13 mouse cellular contexts compared by ENCODE assay signal in genomic region chr3:68593073-68593867, GRCm38 (mm10).
DNase-seq lines count a peak whose midpoint lies in the region; ATAC-seq lines count a peak whose summit lies in the region.
"Had no signal": no experiment of that assay in that cellular context is flagged by ENCODE, and none has a peak within 500 bp of the region (broad histone marks: within the 10 kb centered on the region; RNA-seq: fewer than 3 reads in every experiment).

No protein-coding gene starts in this region.

- ATAC-seq in forebrain, embryonic 15.5 days (replicated peaks): no peak
- no peak for ATAC-seq in forebrain, embryonic 14.5 days

- H3K27me3 ChIP-seq in forebrain, embryonic 15.5 days: no peaks in the 10 kb centered on the region
- no peaks in the 10 kb centered on the region for H3K27me3 ChIP-seq in forebrain, embryonic 14.5 days (replicated peaks; ENCODE audit: control insufficient read depth, insufficient read depth, low read length)
- H3K27me3 ChIP-seq: limb, embryonic 12.5 days had no signal

- H3K9me3 ChIP-seq in forebrain, embryonic 15.5 days: no peaks in the 10 kb centered on the region
- no peaks in the 10 kb centered on the region; the same call in 1 of the 2 replicates for H3K9me3 ChIP-seq in forebrain, embryonic 14.5 days (replicated peaks; ENCODE audit: control insufficient read depth, low read length)
- H3K9me3 ChIP-seq: limb, embryonic 12.5 days had no signal

- peak overlapping the region; percentile 63 for H3K27ac ChIP-seq in forebrain, embryonic 15.5 days (replicated peaks)
- H3K27ac ChIP-seq in forebrain, embryonic 14.5 days (ENCODE audit: low read depth, low read length): no peak overlapping the region
- H3K27ac ChIP-seq: limb, embryonic 12.5 days had no signal

- DNase-seq in forebrain, embryonic 14.5 days (ENCODE audit: low spot score): no peak
- peak; percentile 68 for DNase-seq in layer of hippocampus, adult 9-11 months
- no peak for DNase-seq in layer of hippocampus, postnatal 14 days (ENCODE audit: low spot score in 2 of 2)
- peak; percentile 70 to 75 for DNase-seq in right cerebral cortex, adult 2 months (ENCODE audit: low spot score in 2 of 2)
- DNase-seq in right cerebral cortex, postnatal 14 days: no peak
- DNase-seq in telencephalon, adult 2 months (ENCODE audit: low read depth, low spot score): peak; percentile 79
- no peak for DNase-seq in yolk sac, embryonic 10.5 days (ENCODE audit: low spot score)
- DNase-seq: gastrocnemius, postnatal 10 days; heart, postnatal 10 days; kidney, postnatal 4 days had no signal

- no peak overlapping the region for H3K4me2 ChIP-seq in forebrain, embryonic 15.5 days (replicated peaks)
- H3K4me2 ChIP-seq in forebrain, embryonic 14.5 days (ENCODE audit: low read length): no peak overlapping the region
- H3K4me2 ChIP-seq: limb, embryonic 12.5 days had no signal

- WGBS in forebrain, embryonic 15.5 days: 58% methylated on average over 12 of the region's 12 CpGs
- 70% methylated on average over 12 of the region's 12 CpGs for WGBS in forebrain, embryonic 14.5 days

- no peak overlapping the region for H3K4me3 ChIP-seq in forebrain, embryonic 15.5 days
- H3K4me3 ChIP-seq in forebrain, embryonic 14.5 days (ENCODE audit: low read depth, low read length): no peak overlapping the region
- H3K4me3 ChIP-seq: erythroblast, embryonic 14.5 days; limb, embryonic 12.5 days had no signal

- H3K4me1 ChIP-seq in forebrain, embryonic 15.5 days: peaks cover 43% of the 10 kb centered on the region
- H3K4me1 ChIP-seq in forebrain, embryonic 14.5 days (ENCODE audit: control insufficient read depth, insufficient read depth, low read length): peaks cover 7% of the 10 kb centered on the region; the same call in 1 of the 2 replicates

- H3K36me3 ChIP-seq in forebrain, embryonic 15.5 days: peaks cover 6% of the 10 kb centered on the region; the same call in 1 of the 2 replicates
- H3K36me3 ChIP-seq in forebrain, embryonic 14.5 days (ENCODE audit: control insufficient read depth, insufficient read depth, low read length): 0 out of 2 replicates have a peak, but pooled peaks cover 3% of the 10 kb centered on the region
- H3K36me3 ChIP-seq: limb, embryonic 12.5 days had no signal

- H3K9ac ChIP-seq in forebrain, embryonic 15.5 days (replicated peaks): 0 out of 2 replicates have a peak overlapping the region, but pooled peaks have one; percentile 13
- H3K9ac ChIP-seq in forebrain, embryonic 14.5 days (ENCODE audit: low read length): no peak overlapping the region
- H3K9ac ChIP-seq: limb, embryonic 12.5 days had no signal

Comparison
In these comparisons a context has a peak if more than half of its experiments do, and no peak if none do; other contexts are left out.
1. DNase-seq: peak in layer of hippocampus, adult 9-11 months (single experiment), right cerebral cortex, adult 2 months (2 of 2) and telencephalon, adult 2 months (single experiment); none in forebrain, embryonic 14.5 days (single experiment), layer of hippocampus, postnatal 14 days (0 of 2), right cerebral cortex, postnatal 14 days (single experiment) and yolk sac, embryonic 10.5 days (single experiment).